Comparison of ENCODE assay signal across 23 mouse cellular contexts in genomic region chr10:49786630-49787029, GRCm38 (mm10). TPM values are rescaled to one million over a fixed set of nuclear protein-coding genes. Genes with fewer than 3 reads are reported as not detected.
DNase-seq lines count a peak whose midpoint lies in the region; ATAC-seq and TF ChIP-seq lines count a peak whose summit lies in the region.
"Had no signal": no experiment of that assay in that cellular context is flagged by ENCODE, and none has a peak within 500 bp of the region (broad histone marks: within the 10 kb centered on the region; RNA-seq: fewer than 3 reads in every experiment).

No protein-coding gene starts in this region.

- no peaks in the 10 kb centered on the region for H3K36me3 ChIP-seq in neural tube, embryonic 11.5 days (ENCODE audit: control insufficient read depth, insufficient read depth, low read length)
- H3K36me3 ChIP-seq in forebrain, postnatal 0 days (ENCODE audit: insufficient read depth) = no peaks in the 10 kb centered on the region
- no peaks in the 10 kb centered on the region for H3K36me3 ChIP-seq in midbrain, embryonic 12.5 days
- H3K36me3 ChIP-seq in neural tube, embryonic 15.5 days = no peaks in the 10 kb centered on the region
- H3K36me3 ChIP-seq in heart, adult 2 months (ENCODE audit: control insufficient read depth, insufficient read depth, low read length) = no peaks in the 10 kb centered on the region
- H3K36me3 ChIP-seq: embryonic facial prominence, embryonic 12.5 days; heart, embryonic 12.5 days; limb, embryonic 13.5 days; liver, embryonic 15.5 days had no signal

- no peaks in the 10 kb centered on the region for H3K4me1 ChIP-seq in neural tube, embryonic 11.5 days (ENCODE audit: control insufficient read depth, insufficient read depth, low read length)
- H3K4me1 ChIP-seq in forebrain, postnatal 0 days (ENCODE audit: insufficient read depth) = peaks cover 7% of the 10 kb centered on the region; the same call in 1 of the 2 replicates
- peaks cover 30% of the 10 kb centered on the region for H3K4me1 ChIP-seq in midbrain, embryonic 12.5 days
- H3K4me1 ChIP-seq in neural tube, embryonic 15.5 days = peaks cover 33% of the 10 kb centered on the region
- H3K4me1 ChIP-seq in heart, adult 2 months (ENCODE audit: control insufficient read depth, insufficient read depth, low read length) = no peaks in the 10 kb centered on the region; the same call in 1 of the 2 replicates
- H3K4me1 ChIP-seq: liver, embryonic 15.5 days had no signal

- no peak overlapping the region for H3K9ac ChIP-seq in neural tube, embryonic 11.5 days (ENCODE audit: low read length)
- H3K9ac ChIP-seq in forebrain, postnatal 0 days = peak overlapping the region; percentile 43
- peak overlapping the region; percentile 24; the same call in 1 of the 2 replicates for H3K9ac ChIP-seq in midbrain, embryonic 12.5 days (replicated peaks)
- H3K9ac ChIP-seq in neural tube, embryonic 15.5 days (replicated peaks) = peak overlapping the region; percentile 40
- no peak overlapping the region for H3K9ac ChIP-seq in heart, adult 2 months (ENCODE audit: low read depth, low read length)
- H3K9ac ChIP-seq: embryonic facial prominence, embryonic 12.5 days; heart, embryonic 12.5 days; limb, embryonic 13.5 days; liver, embryonic 15.5 days had no signal

- no peak for ATAC-seq in neural tube, embryonic 11.5 days (ENCODE audit: insufficient read depth, low FRiP score, low TSS enrichment)
- ATAC-seq in forebrain, postnatal 0 days = no peak
- ATAC-seq in midbrain, embryonic 12.5 days (ENCODE audit: low FRiP score, low read depth) = no peak
- ATAC-seq in neural tube, embryonic 15.5 days (ENCODE audit: low FRiP score) = no peak

- H3K27ac ChIP-seq in neural tube, embryonic 11.5 days (ENCODE audit: low read depth, low read length) = no peak overlapping the region
- no peak overlapping the region for H3K27ac ChIP-seq in forebrain, postnatal 0 days (ENCODE audit: low read depth, low read length)
- H3K27ac ChIP-seq in midbrain, embryonic 12.5 days (replicated peaks) = no peak overlapping the region
- H3K27ac ChIP-seq in neural tube, embryonic 15.5 days (replicated peaks) = peak overlapping the region; percentile 60
- no peak overlapping the region for H3K27ac ChIP-seq in heart, adult 2 months
- H3K27ac ChIP-seq: embryonic facial prominence, embryonic 12.5 days; limb, embryonic 13.5 days; liver, embryonic 15.5 days had no signal

- H3K79me2 ChIP-seq in heart, adult 2 months (replicated peaks; ENCODE audit: control insufficient read depth, insufficient read depth, low read length) = no peaks in the 10 kb centered on the region

- TF ChIP-seq POLR2A in heart, adult 2 months (IDR thresholded peaks at IDR 0.05; ENCODE audit: insufficient read depth, low read depth, low read length) = no peak

- WGBS in neural tube, embryonic 11.5 days = 50% methylated on average over 3 of the region's 3 CpGs
- WGBS in forebrain, postnatal 0 days = 12% methylated on average over 3 of the region's 3 CpGs
- WGBS in midbrain, embryonic 12.5 days = 36% methylated on average over 3 of the region's 3 CpGs
- WGBS in neural tube, embryonic 15.5 days = 33% methylated on average over 3 of the region's 3 CpGs
- 58% methylated on average over 3 of the region's 3 CpGs for WGBS in heart, adult 2 months

- H3K4me3 ChIP-seq in neural tube, embryonic 11.5 days (ENCODE audit: low read depth, low read length) = no peak overlapping the region
- peak overlapping the region; percentile 92 for H3K4me3 ChIP-seq in forebrain, postnatal 0 days (ENCODE audit: low read depth, low read length)
- peak overlapping the region; percentile 36 for H3K4me3 ChIP-seq in midbrain, embryonic 12.5 days
- H3K4me3 ChIP-seq in neural tube, embryonic 15.5 days (replicated peaks) = peak overlapping the region; percentile 42
- H3K4me3 ChIP-seq in heart, adult 2 months = no peak overlapping the region
- H3K4me3 ChIP-seq: embryonic facial prominence, embryonic 12.5 days; heart, embryonic 12.5 days; limb, embryonic 13.5 days; liver, embryonic 15.5 days; megakaryocyte, embryonic 14.5 days had no signal

- no peaks in the 10 kb centered on the region for H3K27me3 ChIP-seq in neural tube, embryonic 11.5 days (ENCODE audit: control insufficient read depth, insufficient read depth, low read length)
- H3K27me3 ChIP-seq in forebrain, postnatal 0 days (ENCODE audit: insufficient read depth, low read length) = no peaks in the 10 kb centered on the region
- H3K27me3 ChIP-seq in midbrain, embryonic 12.5 days = no peaks in the 10 kb centered on the region
- no peaks in the 10 kb centered on the region for H3K27me3 ChIP-seq in neural tube, embryonic 15.5 days (replicated peaks)
- H3K27me3 ChIP-seq in heart, adult 2 months (ENCODE audit: control insufficient read depth, insufficient read depth, low read length) = peaks cover 2% of the 10 kb centered on the region; the same call in 1 of the 2 replicates

- DNase-seq in neural tube, embryonic 11.5 days (ENCODE audit: low spot score) = no peak
- DNase-seq in neural tube, embryonic 10.5 days (ENCODE audit: extremely low spot score, low spot score) = no peak
- peak; percentile 62 for DNase-seq in forebrain, postnatal 0 days
- no peak for DNase-seq in heart, adult 2 months
- no peak for DNase-seq in adrenal gland, adult 8-10 months
- no peak for DNase-seq in adipocyte (ENCODE audit: low spot score)
- DNase-seq: adrenal gland, postnatal 10 days; gastrocnemius, postnatal 14 days; heart, postnatal 36 days; kidney, adult 18-20 months; kidney, postnatal 36 days; layer of hippocampus, postnatal 36 days; lung, postnatal 10 days; spleen, adult 18-20 months; thymus, postnatal 36 days had no signal

- H3K9me3 ChIP-seq in neural tube, embryonic 11.5 days (ENCODE audit: control insufficient read depth, low read length) = no peaks in the 10 kb centered on the region
- no peaks in the 10 kb centered on the region for H3K9me3 ChIP-seq in forebrain, postnatal 0 days (ENCODE audit: low read length)
- no peaks in the 10 kb centered on the region for H3K9me3 ChIP-seq in midbrain, embryonic 12.5 days
- no peaks in the 10 kb centered on the region for H3K9me3 ChIP-seq in neural tube, embryonic 15.5 days (replicated peaks)
- H3K9me3 ChIP-seq: embryonic facial prominence, embryonic 12.5 days; heart, embryonic 12.5 days; limb, embryonic 13.5 days; liver, embryonic 15.5 days had no signal

- 0 out of 2 replicates have a peak overlapping the region, but pooled peaks have one; percentile 2 for H3K4me2 ChIP-seq in neural tube, embryonic 11.5 days (ENCODE audit: low read depth)
- H3K4me2 ChIP-seq in forebrain, postnatal 0 days (ENCODE audit: low read depth) = peak overlapping the region; percentile 54
- peak overlapping the region; percentile 48 for H3K4me2 ChIP-seq in midbrain, embryonic 12.5 days (replicated peaks)
- H3K4me2 ChIP-seq in neural tube, embryonic 15.5 days = peak overlapping the region; percentile 48
- H3K4me2 ChIP-seq: embryonic facial prominence, embryonic 12.5 days; heart, embryonic 12.5 days; limb, embryonic 13.5 days; liver, embryonic 15.5 days had no signal

- intact Hi-C loops in heart, adult 2 months (cut with DNase I) = no loop called here

- TF ChIP-seq CTCF in forebrain, postnatal 0 days (IDR thresholded peaks at IDR 0.05; ENCODE audit: low read depth) = peak; percentile 44
- TF ChIP-seq CTCF in heart, adult 2 months (IDR thresholded peaks at IDR 0.05) = no peak

- TF ChIP-seq EP300 in heart, adult 2 months (IDR thresholded peaks at IDR 0.05; ENCODE audit: insufficient read depth, low read depth, low read length) = no peak

RNA-seq across cellular contexts. Expression of gene Grik2, which starts 1.9 kb away (rescaled TPM):
- polyA plus RNA-seq in neural tube, embryonic 11.5 days (2014; fragmentation: Nextera tagmentation; extraction: Ambion mirVana) = 7.8 and 7.9 TPM in 2 replicates
- total RNA-seq in forebrain, postnatal 0 days (2014; rRNA removed) = 98.9 and 102 TPM in 2 replicates
- polyA plus RNA-seq in forebrain, postnatal 0 days (2015; fragmentation: Nextera tagmentation; extraction: Ambion mirVana) = 17.9 and 30.2 TPM in 2 replicates
- 20.2 and 23.9 TPM in 2 replicates for polyA plus RNA-seq in midbrain, embryonic 12.5 days (2016; fragmentation: Nextera tagmentation; extraction: Ambion mirVana)
- 27.9 and 33.6 TPM in 2 replicates for polyA plus RNA-seq in neural tube, embryonic 15.5 days (2015; fragmentation: Nextera tagmentation; extraction: Ambion mirVana)
- total RNA-seq in heart, adult 2 months (2021) = under 1 TPM; 0.18 to 0.66 TPM
- 0.47 and 0.64 TPM in 2 replicates for polyA plus RNA-seq in heart, adult 2 months (2012; rRNA removed)
- 1 to 10 TPM; 3.3 to 9.5 (median 6.7) TPM for total RNA-seq in adrenal gland, adult 8-10 months (2022)
- total RNA-seq: MEL had no signal

Comparison
In these comparisons a context has a peak if more than half of its experiments do, and no peak if none do; other contexts are left out.
1. H3K4me3 ChIP-seq: peak in forebrain, postnatal 0 days (single experiment), midbrain, embryonic 12.5 days (single experiment) and neural tube, embryonic 15.5 days (single experiment); none in neural tube, embryonic 11.5 days (single experiment) and heart, adult 2 months (single experiment).
2. H3K9ac ChIP-seq: peak in forebrain, postnatal 0 days (single experiment), midbrain, embryonic 12.5 days (single experiment) and neural tube, embryonic 15.5 days (single experiment); none in neural tube, embryonic 11.5 days (single experiment) and heart, adult 2 months (single experiment).
3. H3K4me2 ChIP-seq: peak in every context shown above with its lines; median percentile 54 in forebrain, postnatal 0 days; 48 in midbrain, embryonic 12.5 days; 48 in neural tube, embryonic 15.5 days; 2 in neural tube, embryonic 11.5 days.